Mouse (Mus musculus) heart, postnatal 0 days (tissue): Measurements from ENCODE around the gene Dtd2.

Experiments used
- CTCF ChIP-seq: IDR thresholded peaks from 2 replicates; pipeline ENCODE4 v1.5.1; 2016; ENCODE audit warnings: antibody characterized with exemption, control low read depth, low read depth
- EP300 ChIP-seq: IDR thresholded peaks from 2 replicates; pipeline ENCODE4 v1.6.1; 2016; ENCODE audit warnings: antibody characterized with exemption, low read depth

GRCm38 (mm10) chr12:52034956-52035355, 28.7 kb upstream of the Dtd2 start:
- no peak for TF ChIP-seq CTCF
- TF ChIP-seq EP300 = no peak
